Comparison of ENCODE assay signal across 10 mouse cellular contexts in genomic region chr17:56332987-56333386, GRCm38 (mm10). TPM values are rescaled to one million over a fixed set of nuclear protein-coding genes. Genes with fewer than 3 reads are reported as not detected.
DNase-seq lines count a peak whose midpoint lies in the region; ATAC-seq and TF ChIP-seq lines count a peak whose summit lies in the region.
"Had no signal": no experiment of that assay in that cellular context is flagged by ENCODE, and none has a peak within 500 bp of the region (broad histone marks: within the 10 kb centered on the region; RNA-seq: fewer than 3 reads in every experiment).

No protein-coding gene starts in this region.

- ATAC-seq in forebrain, embryonic 12.5 days (ENCODE audit: low FRiP score) = peak; percentile 24; the same call in 1 of the 2 replicates
- ATAC-seq in forebrain, embryonic 13.5 days = no peak
- ATAC-seq in midbrain, embryonic 15.5 days (replicated peaks) = 0 out of 2 replicates have a peak, but pooled peaks have one; percentile 3

- intact Hi-C loops in heart, postnatal 10 days (cut with DNase I) = no loop called here

- H3K4me2 ChIP-seq in forebrain, embryonic 12.5 days = no peak overlapping the region
- no peak overlapping the region for H3K4me2 ChIP-seq in forebrain, embryonic 13.5 days
- H3K4me2 ChIP-seq in midbrain, embryonic 15.5 days = no peak overlapping the region

- H3K36me3 ChIP-seq in forebrain, embryonic 12.5 days (replicated peaks) = peaks cover 4% of the 10 kb centered on the region; the same call in 1 of the 2 replicates
- H3K36me3 ChIP-seq in forebrain, embryonic 13.5 days (ENCODE audit: poor library complexity, severe bottlenecking) = no peaks in the 10 kb centered on the region
- no peaks in the 10 kb centered on the region for H3K36me3 ChIP-seq in midbrain, embryonic 15.5 days (replicated peaks)

- no peak for TF ChIP-seq POLR2A in lung, adult 2 months (IDR thresholded peaks at IDR 0.05; ENCODE audit: borderline replicate concordance, extremely low read depth, low read depth, low read length)

- H3K4me1 ChIP-seq in forebrain, embryonic 12.5 days = peaks cover 33% of the 10 kb centered on the region
- peaks cover 43% of the 10 kb centered on the region for H3K4me1 ChIP-seq in forebrain, embryonic 13.5 days
- H3K4me1 ChIP-seq in lung, adult 2 months (ENCODE audit: control insufficient read depth, insufficient read depth, low read length) = peaks cover 9% of the 10 kb centered on the region
- peaks cover 56% of the 10 kb centered on the region for H3K4me1 ChIP-seq in midbrain, embryonic 15.5 days

- H3K4me3 ChIP-seq in forebrain, embryonic 12.5 days (replicated peaks) = no peak overlapping the region
- H3K4me3 ChIP-seq in forebrain, embryonic 13.5 days = no peak overlapping the region
- H3K4me3 ChIP-seq in lung, adult 2 months (replicated peaks; ENCODE audit: extremely low read depth, low read depth, low read length) = no peak overlapping the region
- H3K4me3 ChIP-seq in midbrain, embryonic 15.5 days = no peak overlapping the region

- H3K27me3 ChIP-seq in forebrain, embryonic 12.5 days = no peaks in the 10 kb centered on the region
- H3K27me3 ChIP-seq in forebrain, embryonic 13.5 days = no peaks in the 10 kb centered on the region
- H3K27me3 ChIP-seq in midbrain, embryonic 15.5 days (replicated peaks) = no peaks in the 10 kb centered on the region

- H3K9ac ChIP-seq in forebrain, embryonic 12.5 days = no peak overlapping the region
- H3K9ac ChIP-seq in forebrain, embryonic 13.5 days = no peak overlapping the region
- H3K9ac ChIP-seq in midbrain, embryonic 15.5 days = no peak overlapping the region

- no peaks in the 10 kb centered on the region for H3K9me3 ChIP-seq in forebrain, embryonic 12.5 days
- H3K9me3 ChIP-seq in forebrain, embryonic 13.5 days (replicated peaks) = no peaks in the 10 kb centered on the region
- no peaks in the 10 kb centered on the region for H3K9me3 ChIP-seq in midbrain, embryonic 15.5 days

- 0 out of 2 replicates have a peak, but pooled peaks have one; percentile 2 for TF ChIP-seq CTCF in lung, adult 2 months (IDR thresholded peaks at IDR 0.05; ENCODE audit: insufficient read depth, low read length)

- DNase-seq in lung, adult 2 months = no peak
- DNase-seq in lung, postnatal 25 days (ENCODE audit: low spot score) = no peak
- DNase-seq in brain, adult 2 months (ENCODE audit: low read depth, low spot score) = peak; percentile 39
- no peak for DNase-seq in MN1 (ENCODE audit: low spot score)
- DNase-seq in heart, postnatal 10 days = no peak
- DNase-seq: heart, postnatal 14 days; layer of hippocampus, adult 9-11 months had no signal

- WGBS in forebrain, embryonic 12.5 days = 46% methylated on average over 8 of the region's 8 CpGs
- WGBS in forebrain, embryonic 13.5 days = 41% methylated on average over 8 of the region's 8 CpGs
- WGBS in lung, adult 2 months = 55% methylated on average over 8 of the region's 8 CpGs
- 42% methylated on average over 8 of the region's 8 CpGs for WGBS in midbrain, embryonic 15.5 days

- H3K27ac ChIP-seq in forebrain, embryonic 12.5 days = no peak overlapping the region
- no peak overlapping the region for H3K27ac ChIP-seq in forebrain, embryonic 13.5 days
- no peak overlapping the region for H3K27ac ChIP-seq in midbrain, embryonic 15.5 days

RNA-seq across cellular contexts. Expression of gene Kdm4b, which starts 7.1 kb away (rescaled TPM):
- 61.6 and 63.4 TPM in 2 replicates for polyA plus RNA-seq in forebrain, embryonic 12.5 days (2016; fragmentation: Nextera tagmentation; extraction: Ambion mirVana)
- 51.4 and 55.9 TPM in 2 replicates for polyA plus RNA-seq in forebrain, embryonic 13.5 days (2015; fragmentation: Nextera tagmentation; extraction: Ambion mirVana)
- polyA plus RNA-seq in lung, adult 2 months (2012; rRNA removed) = 39.9 and 46.1 TPM in 2 replicates
- 86.3 and 86.6 TPM in 2 replicates for polyA plus RNA-seq in midbrain, embryonic 15.5 days (2015; fragmentation: Nextera tagmentation; extraction: Ambion mirVana)
- 10 to 100 TPM; 42.4 to 44.9 TPM for total RNA-seq in heart, postnatal 10 days (2021)

RNA-seq across cellular contexts. Expression of gene Uhrf1, which starts 29.9 kb away (rescaled TPM):
- 187 and 198 TPM in 2 replicates for polyA plus RNA-seq in forebrain, embryonic 12.5 days (2016; fragmentation: Nextera tagmentation; extraction: Ambion mirVana)
- polyA plus RNA-seq in forebrain, embryonic 13.5 days (2015; fragmentation: Nextera tagmentation; extraction: Ambion mirVana) = 119 and 138 TPM in 2 replicates
- polyA plus RNA-seq in lung, adult 2 months (2012; rRNA removed) = 2.6 and 3.2 TPM in 2 replicates
- 19.2 and 20.8 TPM in 2 replicates for polyA plus RNA-seq in midbrain, embryonic 15.5 days (2015; fragmentation: Nextera tagmentation; extraction: Ambion mirVana)
- total RNA-seq in heart, postnatal 10 days (2021) = 10 to 100 TPM; 21.6 to 23.3 TPM

RNA-seq across cellular contexts. Expression of gene Arrdc5, which starts 32.9 kb away (rescaled TPM):
- not detected in 2 replicates for polyA plus RNA-seq in forebrain, embryonic 12.5 days (2016; fragmentation: Nextera tagmentation; extraction: Ambion mirVana)
- polyA plus RNA-seq in forebrain, embryonic 13.5 days (2015; fragmentation: Nextera tagmentation; extraction: Ambion mirVana) = not detected in 2 replicates
- polyA plus RNA-seq in lung, adult 2 months (2012; rRNA removed) = not detected in 2 replicates
- not detected in 2 replicates for polyA plus RNA-seq in midbrain, embryonic 15.5 days (2015; fragmentation: Nextera tagmentation; extraction: Ambion mirVana)
- total RNA-seq in heart, postnatal 10 days (2021) = not detected

RNA-seq across cellular contexts. Expression of gene Plin3, which starts 40.3 kb away (rescaled TPM):
- 28.6 and 28.8 TPM in 2 replicates for polyA plus RNA-seq in forebrain, embryonic 12.5 days (2016; fragmentation: Nextera tagmentation; extraction: Ambion mirVana)
- polyA plus RNA-seq in forebrain, embryonic 13.5 days (2015; fragmentation: Nextera tagmentation; extraction: Ambion mirVana) = 18.3 and 21.8 TPM in 2 replicates
- 39.4 and 39.6 TPM in 2 replicates for polyA plus RNA-seq in lung, adult 2 months (2012; rRNA removed)
- 12.0 and 13.3 TPM in 2 replicates for polyA plus RNA-seq in midbrain, embryonic 15.5 days (2015; fragmentation: Nextera tagmentation; extraction: Ambion mirVana)
- total RNA-seq in heart, postnatal 10 days (2021) = 10 to 100 TPM; 67.0 to 81.9 TPM

RNA-seq across cellular contexts. Expression of gene Ticam1, which starts 56.4 kb away (rescaled TPM):
- 1.5 and 1.7 TPM in 2 replicates for polyA plus RNA-seq in forebrain, embryonic 12.5 days (2016; fragmentation: Nextera tagmentation; extraction: Ambion mirVana)
- 1.4 and 1.6 TPM in 2 replicates for polyA plus RNA-seq in forebrain, embryonic 13.5 days (2015; fragmentation: Nextera tagmentation; extraction: Ambion mirVana)
- polyA plus RNA-seq in lung, adult 2 months (2012; rRNA removed) = 17.1 and 18.1 TPM in 2 replicates
- polyA plus RNA-seq in midbrain, embryonic 15.5 days (2015; fragmentation: Nextera tagmentation; extraction: Ambion mirVana) = 1.2 and 1.5 TPM in 2 replicates
- 10 to 100 TPM; 11.6 to 12.7 TPM for total RNA-seq in heart, postnatal 10 days (2021)
